Mouse (Mus musculus) adrenal gland, postnatal 0 days (tissue): ENCODE results near the gene Gria4. TPM values are rescaled to one million over a fixed set of nuclear protein-coding genes. Genes with fewer than 3 reads are reported as not detected.

Experiments used
- microRNA-seq: library from miRNA; unstranded; fragments of <30 nt; microRNA quantifications from one replicate; pipeline ENCODE4, GENCODE M21; 2016; ENCODE audit warnings: borderline replicate concordance; ENCODE audit not compliant: insufficient number of aligned reads
- polyA plus RNA-seq: library from polyadenylated mRNA; unstranded; fragments of >200 nt; fragmentation: Nextera tagmentation; extraction: Ambion mirVana; gene quantifications from 2 replicates; pipeline ENCODE4 v1.2.1, GENCODE M21; 2015

The Gria4 gene
- 4.9 and 11.7 TPM in 2 replicates for polyA plus RNA-seq

GRCm38 (mm10) chr9:4795544-4796288 lies at the start of gene Gria4:
Gene Gria4 (minus strand): TSS chr9:4796234.

DNA sequence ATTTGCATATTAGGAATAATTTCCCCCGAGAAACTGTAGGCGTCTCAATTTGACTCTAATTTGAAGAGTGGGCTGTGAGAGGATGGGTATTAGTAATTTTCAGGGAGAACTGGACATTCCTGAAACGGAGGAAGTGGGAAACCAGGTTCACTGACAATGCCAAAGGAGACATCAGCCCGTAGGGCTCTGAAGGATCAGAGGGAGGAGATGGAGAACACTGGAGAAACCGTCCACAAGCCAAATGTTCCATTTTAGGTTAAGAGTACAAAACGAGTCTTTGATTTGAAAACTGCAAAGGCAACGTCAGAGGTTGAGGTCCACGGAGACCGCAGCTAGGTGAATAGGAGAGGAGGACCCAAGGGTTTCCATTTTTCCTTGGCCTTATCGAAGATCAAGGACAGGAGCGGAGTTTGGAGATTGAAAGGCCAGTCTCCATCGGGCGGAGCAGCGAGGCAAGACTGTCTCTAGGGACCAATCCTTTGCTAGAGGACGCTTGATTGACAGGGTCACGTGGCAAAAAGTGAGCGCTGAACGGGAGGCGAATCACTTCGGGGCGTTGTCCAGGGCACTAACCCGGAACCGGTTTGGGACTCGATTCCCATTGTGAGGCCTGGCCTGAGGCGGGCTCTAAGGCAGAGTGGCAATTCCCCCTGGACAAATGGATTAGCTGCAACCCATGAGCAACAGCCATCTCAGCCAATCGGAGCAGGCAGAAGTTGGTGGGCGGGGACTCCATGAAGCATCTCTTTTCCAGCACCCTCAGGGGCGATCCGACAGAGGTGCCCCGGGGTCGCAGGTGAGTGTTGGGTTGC lies 420.0 kb downstream of the Gria4 start, which contains the start of gene Msantd4:
TSS of gene Msantd4 (plus strand) at position 735 of the 812 bp plus-strand sequence.

Small RNAs within 50 kb of the gene (microRNA-seq; reads per million reads assigned to microRNA genes)
- gene Gm23811 = not detected
- gene Gm23992 = not detected
